Mouse (Mus musculus): ENCODE measurements around the gene Mapk3.

DNA sequence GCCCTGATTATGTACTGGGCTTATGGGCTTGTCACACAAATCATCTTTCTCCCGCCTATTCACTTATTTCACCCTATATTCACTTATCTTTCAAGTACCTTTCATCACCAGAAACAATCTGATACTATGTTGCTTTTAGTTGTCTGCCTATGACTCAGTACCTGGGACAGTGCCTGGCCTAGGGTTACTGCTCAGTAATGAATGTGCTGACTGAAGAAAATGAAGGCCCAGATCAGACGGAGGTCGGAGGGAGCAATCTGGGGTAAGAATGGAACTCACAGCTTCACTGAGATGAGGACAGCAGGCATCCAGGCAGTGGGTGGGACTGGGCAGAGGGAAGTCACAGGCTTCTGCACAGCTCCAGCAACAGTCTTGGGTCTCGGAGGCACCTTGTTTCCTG lies 48.0 kb downstream of the Mapk3 start:
- TF ChIP-seq POLR2A (IDR thresholded peaks at IDR 0.05; ENCODE audit: insufficient read length, low read depth) (peak; percentile 14), CEBPB (IDR thresholded peaks at IDR 0.05; ENCODE audit: insufficient read depth, poor library complexity, severe bottlenecking) (no peak)

Data from myocyte (in vitro differentiated cells).